Mouse (Mus musculus): ENCODE measurements at regions not wholly inside any gene's neighbourhood (a gene's known extent, or its start where the extent isn't known, plus 50 kb on each side); places are given as distances from the start of the nearest gene placed in this dataset.

- TF ChIP-seq ZC3H11A (IDR thresholded peaks at IDR 0.05; ENCODE audit: low read depth, low read length) (no peak), MEF2A (IDR thresholded peaks at IDR 0.05; ENCODE audit: borderline replicate concordance, low read depth, low read length) (no peak), ZKSCAN1 (IDR thresholded peaks at IDR 0.05; ENCODE audit: borderline replicate concordance, low read depth, low read length) (no peak), USF1 (IDR thresholded peaks at IDR 0.05; ENCODE audit: low read depth, low read length) (no peak), POLR2A (IDR thresholded peaks at IDR 0.05; ENCODE audit: low read depth, low read length) (no peak), EP300 (IDR thresholded peaks at IDR 0.05; ENCODE audit: low read length) (no peak), GABPA (IDR thresholded peaks at IDR 0.05; ENCODE audit: insufficient replicate concordance, low read depth, low read length) (no peak)
These were observed 966.5 kb downstream of the 4930447A16Rik start for GRCm38 (mm10) chr15:38391860-38392259.

Measured in CH12.LX (cell line).